Mouse (Mus musculus) R1 (cell line): ENCODE results near the gene Dnase1l3.
A peak's percentile ranks its signal among the peaks of the same experiment; 100 is the strongest.
"Not testable (repeated sequence)": the region's sequence is repeated elsewhere in the genome, so short reads cannot be mapped to it uniquely, and the experiment has no call there.

ENCODE experiments used
- DNase-seq: peaks from one replicate; pipeline ENCODE4 v3.0.0-alpha.2; 2018; ENCODE audit warnings: low read depth, low spot score

Dnase1l3 gene

DNA sequence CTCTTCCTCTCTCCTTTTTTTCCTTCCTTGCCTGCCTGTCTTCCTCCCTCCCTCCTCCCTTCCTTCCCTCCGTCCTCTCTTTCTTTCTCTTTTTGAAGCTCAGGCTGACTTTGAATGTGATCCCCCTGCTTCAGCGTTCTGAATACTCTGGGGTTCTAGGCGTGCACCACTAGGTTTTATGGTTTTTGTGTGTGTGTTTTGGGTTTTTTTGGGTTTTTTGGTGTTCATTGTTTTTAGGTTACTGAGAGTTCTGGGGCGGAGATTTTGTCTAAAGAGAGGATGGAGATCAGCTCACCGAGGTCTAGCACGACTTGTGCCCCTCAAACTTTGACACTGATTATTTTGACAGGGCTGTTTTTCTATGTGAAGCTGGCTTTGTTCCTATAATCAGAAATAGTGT lies 17.6 kb upstream of the Dnase1l3 start:
- DNase-seq: no peak

- DNase-seq: no peak
Observed at GRCm38 (mm10) chr14:8011297-8011696, 16.9 kb upstream of the Dnase1l3 start.

- DNase-seq: no peak
Observed at GRCm38 (mm10) chr14:8007923-8008322, 13.6 kb upstream of the Dnase1l3 start.

DNA sequence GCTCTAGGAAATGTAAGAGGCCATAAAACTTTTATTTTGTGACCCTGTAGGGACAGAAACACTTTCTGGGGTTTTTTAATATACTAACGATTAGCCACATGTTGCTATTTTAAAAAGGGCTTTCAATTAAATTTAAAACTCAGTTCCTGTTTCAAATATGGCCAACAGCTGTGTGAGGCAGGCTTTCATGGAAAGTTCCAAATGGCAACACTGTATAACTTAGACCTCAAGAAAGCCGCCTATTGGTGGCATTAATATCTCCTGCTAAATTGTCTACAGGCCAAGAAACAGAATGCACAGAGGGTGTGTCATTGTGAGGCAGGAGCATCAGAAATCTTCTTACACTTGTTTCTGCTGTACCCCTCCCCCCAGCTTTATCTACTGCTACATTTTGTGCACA lies 13.1 kb upstream of the Dnase1l3 start:
- DNase-seq: no peak

DNA sequence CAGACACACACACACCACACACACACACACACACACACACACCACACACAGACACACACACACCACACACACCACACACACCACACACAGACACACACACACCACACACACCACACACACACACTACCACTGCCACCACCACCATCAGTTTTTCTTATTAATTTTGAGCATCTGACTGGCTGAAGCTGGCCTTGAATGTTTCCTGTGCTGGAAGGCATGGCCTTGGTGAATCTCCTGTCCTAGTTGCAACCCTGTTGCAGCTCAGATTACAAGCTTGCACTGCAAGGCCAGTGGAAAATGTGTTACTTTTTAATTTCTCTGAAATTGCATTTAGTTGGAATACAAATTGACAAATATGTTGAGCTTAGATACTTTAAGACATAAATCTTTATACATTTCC lies 12.7 kb upstream of the Dnase1l3 start:
- DNase-seq: no peak

GRCm38 (mm10) chr14:8006061-8006460 lies 11.7 kb upstream of the Dnase1l3 start:
- not testable (repeated sequence) for DNase-seq

GRCm38 (mm10) chr14:8003727-8004670 lies 9.6 kb upstream of the Dnase1l3 start:
- DNase-seq: no peak

DNA sequence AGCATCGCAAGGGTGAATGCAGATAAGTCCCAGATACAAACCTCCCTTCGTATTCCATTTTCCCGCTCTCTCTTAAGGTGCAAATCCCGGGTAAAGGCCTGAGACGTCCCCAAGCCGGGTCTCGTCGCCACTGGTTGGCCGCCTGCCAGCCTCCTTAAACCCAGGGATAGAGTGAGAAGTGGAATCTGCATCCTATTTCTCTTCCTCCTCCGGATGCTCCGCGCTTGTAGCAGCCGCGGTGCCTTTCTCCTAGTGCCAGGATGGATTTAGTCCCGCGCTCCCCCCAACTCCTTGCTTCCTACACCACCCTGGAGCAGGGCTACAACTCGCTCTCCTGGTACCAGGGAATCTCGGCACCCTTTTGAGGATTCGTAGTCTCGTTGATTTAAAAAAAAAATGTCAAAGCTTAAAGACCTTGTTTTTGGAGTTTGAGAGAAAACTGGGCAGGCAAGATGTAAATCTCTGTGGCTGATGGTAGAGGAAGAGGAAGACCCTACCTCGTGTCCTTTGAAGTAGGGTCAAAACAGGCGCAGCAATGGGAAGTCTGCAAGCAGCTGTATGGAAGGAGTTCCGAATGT lies 8.8 kb upstream of the Dnase1l3 start:
- DNase-seq: peak; percentile 9

DNA sequence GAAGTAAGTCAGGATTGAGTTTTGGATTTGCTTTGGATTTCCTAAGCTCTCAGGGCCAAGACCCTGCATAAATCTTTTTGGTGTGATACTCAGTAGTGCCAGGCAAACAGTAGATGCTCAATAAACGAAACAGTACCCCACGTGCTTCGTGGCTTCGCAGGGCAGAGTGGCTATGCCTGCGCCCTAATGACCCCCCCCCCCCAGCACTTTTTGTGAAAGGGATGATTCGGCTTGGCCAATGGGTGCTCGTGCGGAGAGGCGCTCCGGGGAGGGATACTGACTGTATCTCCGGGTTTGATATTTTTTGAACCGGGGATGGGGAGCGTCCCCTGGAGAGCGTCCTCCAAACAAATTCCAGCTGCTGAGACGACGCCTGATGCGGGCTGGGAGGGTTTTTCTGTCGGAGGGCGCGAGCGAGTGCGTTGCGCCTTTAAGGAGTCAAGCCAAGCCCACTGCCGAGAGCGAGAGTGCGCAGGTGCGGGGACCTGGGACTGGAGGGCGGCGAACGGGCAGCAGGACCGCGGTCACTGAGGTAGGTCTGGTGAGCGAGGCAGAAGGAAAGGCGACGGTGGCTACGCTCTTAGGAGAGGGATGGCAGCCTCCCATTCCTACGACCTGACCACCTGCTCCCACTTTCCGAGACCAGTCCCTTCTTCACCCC lies 8.2 kb upstream of the Dnase1l3 start, which contains the start of gene Abhd6:
Abhd6 (plus strand) TSS at position 471 of the 661 bp plus-strand sequence.
- DNase-seq: peak; percentile 93

DNA sequence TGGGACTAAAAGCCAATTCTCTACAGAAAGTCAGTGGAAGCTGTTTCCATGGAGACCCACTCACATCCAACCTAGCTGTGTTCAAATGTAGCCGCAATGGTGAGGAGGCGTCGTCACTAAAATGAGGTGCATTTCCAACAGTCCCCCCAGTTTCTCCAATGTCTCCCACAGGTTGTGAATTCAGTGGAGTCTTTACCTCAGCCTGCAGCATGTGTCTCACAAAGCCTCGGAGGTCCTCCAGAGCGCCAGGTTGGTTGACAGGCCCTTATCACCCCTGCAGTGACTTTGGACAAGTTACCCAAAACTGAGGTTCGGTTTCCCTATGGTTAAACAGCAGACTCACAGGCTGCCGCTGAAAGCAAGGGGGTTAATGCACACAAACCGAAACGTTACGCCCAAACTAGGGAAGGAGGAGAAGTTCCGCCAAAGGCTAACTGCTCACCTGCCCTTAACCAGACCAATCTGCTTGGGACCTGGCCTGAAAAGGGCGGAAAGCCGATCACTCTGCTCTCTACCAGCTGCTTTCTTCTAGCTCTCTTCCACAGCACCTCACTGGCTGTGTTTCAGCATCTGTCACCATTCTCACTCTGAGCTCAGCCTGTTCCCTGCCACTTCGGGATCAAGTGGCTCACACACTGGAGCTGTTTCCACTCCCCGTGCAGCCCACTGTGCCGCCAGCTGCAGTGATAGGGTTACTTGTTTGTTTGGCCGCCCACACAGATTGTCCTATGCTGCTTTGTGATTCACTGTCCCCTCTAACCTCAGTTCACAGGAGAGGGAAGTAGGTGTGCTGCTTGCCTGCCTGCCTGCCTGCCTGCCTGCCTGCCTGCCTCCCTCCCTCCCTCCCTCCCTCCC lies 6.7 kb upstream of the Dnase1l3 start:
- peak; percentile 73 for DNase-seq

DNA sequence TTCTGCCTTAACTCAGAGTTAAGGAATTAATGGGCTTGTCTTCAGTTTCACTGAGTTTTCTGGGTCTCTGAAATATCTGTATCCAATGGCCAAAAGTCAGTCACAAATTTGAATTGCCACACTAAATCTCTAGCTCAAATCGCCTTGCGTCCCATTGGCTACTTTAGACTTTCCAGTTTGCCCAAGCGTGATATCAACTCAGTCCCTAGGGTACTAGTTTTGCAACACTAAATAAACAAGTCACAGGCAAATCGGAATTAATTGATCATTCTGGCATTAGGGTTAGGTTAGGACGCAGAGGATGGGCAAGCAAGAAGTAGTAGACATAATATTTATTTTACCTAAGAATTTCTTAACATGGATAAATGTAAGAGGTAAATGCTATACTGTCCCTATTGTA lies 5.9 kb upstream of the Dnase1l3 start:
- no peak for DNase-seq

DNA sequence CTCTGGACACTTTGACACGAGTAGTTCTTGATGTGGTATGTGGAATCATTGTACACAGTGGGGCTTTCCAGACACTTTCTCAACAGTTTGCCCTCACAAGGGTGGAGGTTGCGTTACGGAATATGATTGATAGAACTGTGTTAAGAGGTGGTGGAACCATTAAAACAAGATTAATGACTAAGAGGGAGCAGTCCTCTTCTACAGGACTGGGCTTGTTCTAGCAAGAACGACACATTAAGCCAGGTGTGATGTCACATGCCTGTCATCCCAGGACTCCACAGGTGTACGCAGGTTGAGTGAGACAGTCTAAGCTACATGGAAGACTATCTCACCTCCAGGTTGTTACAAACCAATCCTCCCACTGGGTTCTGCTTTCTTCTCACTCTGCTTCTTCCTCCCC lies 5.1 kb upstream of the Dnase1l3 start:
- no peak for DNase-seq

DNA sequence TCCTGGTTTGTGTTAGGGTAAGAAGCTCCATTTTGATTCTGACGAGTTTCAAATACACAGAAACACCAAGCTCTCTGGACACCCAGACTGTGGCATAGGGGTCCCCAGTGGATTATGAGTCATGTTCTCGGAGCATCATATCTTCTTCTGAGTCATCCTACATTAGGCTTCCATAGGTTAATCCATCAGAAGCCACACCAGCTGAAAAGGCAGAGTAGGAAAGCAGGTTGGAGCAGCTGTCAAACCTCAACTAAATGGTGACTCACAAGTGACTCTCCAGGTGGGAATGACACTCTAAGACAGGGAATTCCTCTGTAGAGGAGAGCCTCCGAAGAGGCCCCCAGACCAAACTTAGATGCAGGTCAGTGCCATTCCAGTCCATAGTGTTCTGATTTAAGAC lies 4.7 kb upstream of the Dnase1l3 start:
- no peak for DNase-seq

DNA sequence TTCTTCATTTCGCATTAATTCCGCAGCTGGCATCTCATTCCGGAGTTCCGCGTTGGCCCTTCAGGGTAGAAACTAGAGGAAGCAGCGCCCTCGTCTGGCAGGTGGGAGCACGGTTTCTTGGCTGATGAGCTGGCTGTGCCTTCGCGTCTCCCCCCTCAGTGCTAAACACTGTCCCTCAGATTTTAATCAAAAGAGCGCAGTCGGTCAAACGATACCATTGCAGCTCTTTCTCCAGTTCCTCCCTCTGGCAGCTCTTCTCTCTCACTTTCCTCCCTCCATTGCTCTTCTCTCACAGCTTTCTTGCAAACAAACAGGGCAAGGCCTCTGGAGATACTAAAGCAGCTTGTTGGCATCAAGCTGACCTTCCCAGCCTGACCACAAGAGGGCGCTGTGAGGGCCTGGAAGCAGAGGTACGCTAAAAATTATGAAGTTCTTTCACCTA lies 2.9 kb upstream of the Dnase1l3 start:
- DNase-seq: peak; percentile 91

- no peak for DNase-seq
Observed at GRCm38 (mm10) chr14:7992158-7992557, 2.2 kb downstream of the Dnase1l3 start.

GRCm38 (mm10) chr14:7991108-7991776 lies 3.1 kb downstream of the Dnase1l3 start:
- DNase-seq: no peak

GRCm38 (mm10) chr14:7989961-7990360 lies 4.4 kb downstream of the Dnase1l3 start:
- DNase-seq: no peak

GRCm38 (mm10) chr14:7989371-7989770 lies 5.0 kb downstream of the Dnase1l3 start:
- DNase-seq: no peak

- DNase-seq: no peak
Observed at GRCm38 (mm10) chr14:7986913-7987312, 7.5 kb downstream of the Dnase1l3 start.

- DNase-seq: no peak
Observed at GRCm38 (mm10) chr14:7981226-7981625, 13.1 kb downstream of the Dnase1l3 start.

DNA sequence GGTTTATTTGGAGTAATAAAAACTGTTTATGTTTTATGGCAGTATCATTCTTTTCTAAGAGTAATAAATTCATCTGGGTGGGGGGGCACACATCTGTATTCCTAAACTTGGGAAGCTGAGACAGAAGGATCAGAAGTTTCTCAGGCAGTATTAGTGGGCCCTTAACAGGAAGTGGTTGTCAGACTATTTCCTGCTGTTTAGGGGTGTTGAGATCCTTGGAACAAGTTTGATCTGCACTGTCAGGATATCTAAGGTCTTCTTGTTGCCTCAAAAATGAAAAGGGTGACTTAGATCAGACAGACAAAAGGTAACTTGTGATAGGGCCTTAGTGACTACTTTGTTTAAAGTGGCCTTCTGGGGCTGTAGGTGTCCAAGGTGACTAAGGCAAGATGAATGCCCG lies 16.2 kb downstream of the Dnase1l3 start:
- no peak for DNase-seq
